Mouse (Mus musculus): ENCODE measurements around the gene Ung.

Gene Ung

GRCm38 (mm10) chr5:114130211-114130605, at the start of gene Ung:
Gene Ung (plus strand): TSS chr5:114130386.
- peak; percentile 87 for DNase-seq (ENCODE audit: low read depth)

GRCm38 (mm10) chr5:114085501-114085900, 44.7 kb upstream of the Ung start:
- DNase-seq (ENCODE audit: low read depth), result no peak

GRCm38 (mm10) chr5:114087875-114088480, 42.2 kb upstream of the Ung start:
- no peak for DNase-seq (ENCODE audit: low read depth)

- DNase-seq (ENCODE audit: low read depth), result no peak
Measured at GRCm38 (mm10) chr5:114090421-114091013, 39.7 kb upstream of the Ung start.

GRCm38 (mm10) chr5:114091057-114091807, 39.0 kb upstream of the Ung start, which contains the start of gene Svop:
Gene Svop (minus strand): TSS chr5:114091570.
- DNase-seq (ENCODE audit: low read depth), result peak; percentile 62

GRCm38 (mm10) chr5:114099709-114100389, 30.3 kb upstream of the Ung start:
- DNase-seq (ENCODE audit: low read depth), result peak; percentile 93

GRCm38 (mm10) chr5:114100390-114101099, 29.6 kb upstream of the Ung start:
- DNase-seq (ENCODE audit: low read depth), result no peak

GRCm38 (mm10) chr5:114101873-114102272, 28.3 kb upstream of the Ung start:
- no peak for DNase-seq (ENCODE audit: low read depth)

- DNase-seq (ENCODE audit: low read depth), result no peak
Measured at GRCm38 (mm10) chr5:114102807-114103206, 27.4 kb upstream of the Ung start.

GRCm38 (mm10) chr5:114106391-114106935, 23.7 kb upstream of the Ung start:
- DNase-seq (ENCODE audit: low read depth), result no peak

GRCm38 (mm10) chr5:114113334-114113733, 16.9 kb upstream of the Ung start:
- DNase-seq (ENCODE audit: low read depth), result no peak

- no peak for DNase-seq (ENCODE audit: low read depth)
Measured at GRCm38 (mm10) chr5:114115030-114115429, 15.2 kb upstream of the Ung start.

GRCm38 (mm10) chr5:114116586-114116985, 13.6 kb upstream of the Ung start:
- DNase-seq (ENCODE audit: low read depth), result no peak

- no peak for DNase-seq (ENCODE audit: low read depth)
Measured at GRCm38 (mm10) chr5:114119806-114120205, 10.4 kb upstream of the Ung start.

- no peak for DNase-seq (ENCODE audit: low read depth)
Measured at GRCm38 (mm10) chr5:114126008-114126407, 4.2 kb upstream of the Ung start.

GRCm38 (mm10) chr5:114126499-114127244, 3.5 kb upstream of the Ung start:
- DNase-seq (ENCODE audit: low read depth), result no peak

GRCm38 (mm10) chr5:114127374-114128349, 2.5 kb upstream of the Ung start, which contains the start of gene Alkbh2:
Gene Alkbh2 (minus strand): TSS chr5:114128218.
- peak; percentile 92 for DNase-seq (ENCODE audit: low read depth)

- DNase-seq (ENCODE audit: low read depth), result peak; percentile 29
Measured at GRCm38 (mm10) chr5:114129550-114130210, 506 bp upstream of the Ung start.
